Mouse (Mus musculus) cerebellum, postnatal 36 days (tissue): ENCODE results near the gene Ptprg.

Source experiments
- DNase-seq, 2 experiments: peaks; one replicate each; pipeline ENCODE4 v3.0.0; 2021 to 2022; ENCODE audit warnings: mixed read lengths in 2 of 2

Ptprg gene

DNA sequence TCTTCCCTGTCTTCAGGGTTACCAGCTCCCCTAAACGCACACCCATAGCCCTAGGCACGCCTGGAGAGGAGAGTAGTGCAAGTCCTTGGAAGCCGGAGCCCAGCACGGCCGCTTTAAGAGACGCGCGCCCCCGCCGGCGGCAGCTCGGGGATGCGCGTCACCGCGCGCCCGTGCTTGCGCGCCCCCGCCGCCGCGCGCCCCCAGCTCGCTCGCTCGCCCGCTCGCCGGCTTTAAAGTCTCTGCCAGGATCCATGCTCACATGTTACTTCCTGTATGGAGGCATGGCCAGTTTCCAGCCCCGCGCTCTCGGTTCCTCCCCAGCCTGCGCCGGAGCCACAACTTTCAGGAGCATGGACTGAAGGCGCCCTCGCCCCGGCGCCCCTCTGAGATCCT lies at the start of gene Ptprg:
Gene Ptprg (plus strand): TSS at position 260 of the 393 bp plus-strand sequence.
- DNase-seq, result peak; percentile 84 to 87

DNA sequence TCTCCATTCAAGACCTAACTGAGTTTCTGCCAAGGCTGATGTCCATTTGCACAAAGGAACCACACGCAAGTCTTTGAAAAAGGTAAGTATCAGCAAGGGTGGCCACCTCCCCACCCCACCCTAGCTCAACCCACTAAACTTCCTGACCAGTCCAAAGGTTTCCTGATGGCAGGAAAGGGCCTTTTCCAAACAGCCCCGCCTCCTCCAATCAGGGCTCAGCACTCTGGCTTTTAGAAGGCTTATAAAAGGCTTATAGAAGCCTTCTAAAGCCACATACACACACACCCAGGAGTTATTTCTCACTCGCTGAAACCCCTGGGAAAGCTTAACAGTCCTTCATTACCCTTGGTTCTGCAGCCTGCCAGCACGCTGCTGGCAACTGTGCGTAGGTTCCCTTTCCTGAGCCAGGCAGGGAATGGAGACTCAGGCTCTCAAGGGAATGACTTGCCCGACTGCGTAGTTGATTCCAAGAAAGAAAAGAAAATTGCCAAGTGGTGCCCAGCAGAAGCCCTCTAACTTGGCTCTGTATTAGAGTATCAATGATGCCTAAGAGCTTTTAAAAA lies 49.4 kb upstream of the Ptprg start:
- no peak for DNase-seq

DNA sequence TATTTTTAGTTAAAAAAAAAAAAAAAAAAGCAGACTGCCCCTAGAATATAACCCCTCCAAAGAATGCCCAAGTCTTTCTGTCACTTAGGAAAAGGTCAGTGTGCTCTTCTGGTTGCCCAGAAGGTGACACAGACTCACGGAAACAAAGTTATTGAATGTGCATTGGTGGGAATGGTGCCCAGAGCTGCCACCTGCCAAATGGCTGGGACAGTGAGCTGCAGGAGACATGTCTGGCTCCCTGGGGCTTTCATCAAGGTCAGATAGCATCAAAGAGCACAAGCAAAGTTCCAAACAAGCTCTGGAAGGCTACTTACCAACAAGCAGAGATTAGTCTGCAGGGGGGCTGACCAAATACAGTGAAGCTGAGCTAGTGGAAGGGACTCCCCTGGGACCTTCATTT lies 43.2 kb upstream of the Ptprg start:
- no peak for DNase-seq

DNA sequence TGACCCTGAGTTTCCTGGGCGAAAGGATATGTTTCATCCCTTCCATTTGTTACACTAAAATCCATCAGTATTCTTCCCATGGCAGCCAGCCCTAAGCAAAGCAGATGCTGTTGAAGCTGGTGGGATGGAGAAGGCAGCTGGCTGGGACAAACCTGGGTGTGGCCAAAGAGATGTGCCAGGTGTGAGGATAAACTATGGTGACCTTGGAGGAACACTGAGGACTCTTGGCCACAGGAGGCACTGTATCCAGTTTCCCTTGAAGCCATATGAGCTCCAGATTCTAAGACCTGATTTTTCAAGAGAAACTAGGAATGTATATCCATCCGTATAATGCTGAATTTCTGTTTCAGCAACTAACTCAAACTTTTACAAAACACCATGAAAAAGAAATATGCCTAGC lies 34.2 kb upstream of the Ptprg start:
- no peak for DNase-seq

DNA sequence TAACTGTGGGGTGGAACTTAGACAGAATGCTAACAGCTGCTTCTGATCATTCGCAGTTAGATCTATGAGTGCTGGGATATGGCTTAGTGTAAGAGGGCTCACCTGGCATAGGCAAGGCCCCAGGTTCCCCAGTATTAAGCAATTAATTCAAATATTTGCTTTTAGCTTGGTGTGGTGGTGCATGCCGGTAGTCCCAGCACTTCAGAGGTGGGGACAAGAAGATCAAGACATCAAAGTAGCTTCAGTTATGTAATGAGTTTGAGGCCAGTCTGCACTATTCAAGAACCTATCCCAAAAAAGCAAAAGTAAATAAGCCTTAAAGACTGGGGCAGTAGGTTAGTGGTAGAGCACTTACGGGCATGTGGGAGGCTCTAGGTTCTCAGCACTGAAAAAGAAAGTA lies 30.3 kb upstream of the Ptprg start:
- no peak for DNase-seq

DNA sequence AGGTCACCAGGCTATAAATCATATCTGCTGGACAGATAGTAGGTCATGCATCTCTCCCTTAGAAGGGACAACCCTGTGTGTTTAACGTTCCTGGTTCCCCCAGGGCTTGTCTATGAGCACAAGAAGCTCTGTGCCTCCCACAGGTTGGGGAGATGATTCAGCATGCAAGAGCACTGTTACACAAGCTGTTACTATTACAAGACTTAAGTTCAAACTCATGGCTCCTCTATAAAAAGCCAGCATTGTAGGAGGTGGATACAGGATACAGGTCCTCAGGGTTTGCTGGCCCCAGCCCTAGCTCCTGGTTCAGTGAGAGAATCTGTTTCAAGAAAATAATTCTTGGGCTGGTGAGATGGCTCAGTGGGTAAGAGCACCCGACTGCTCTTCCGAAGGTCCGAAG lies 23.7 kb upstream of the Ptprg start:
- no peak for DNase-seq

DNA sequence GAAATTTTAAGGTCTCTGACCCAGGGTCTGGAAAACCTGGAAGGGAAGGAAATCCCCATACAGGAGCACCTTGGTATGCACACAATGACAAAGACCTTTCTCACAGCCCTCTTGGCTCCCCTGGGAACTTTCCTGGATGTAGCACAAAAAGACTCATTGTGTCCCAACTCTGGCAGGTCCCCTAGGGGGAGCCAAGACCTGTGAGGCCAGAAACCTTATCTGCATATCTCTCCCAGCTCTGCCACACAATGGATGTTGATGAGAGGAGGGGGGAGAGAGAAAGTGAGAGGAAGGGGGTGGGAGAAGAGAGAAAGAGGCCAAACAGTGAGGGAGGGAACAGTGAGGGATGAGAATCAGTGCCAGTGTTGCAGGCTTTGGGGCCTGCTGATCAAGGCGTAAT lies 18.9 kb upstream of the Ptprg start:
- no peak for DNase-seq

DNA sequence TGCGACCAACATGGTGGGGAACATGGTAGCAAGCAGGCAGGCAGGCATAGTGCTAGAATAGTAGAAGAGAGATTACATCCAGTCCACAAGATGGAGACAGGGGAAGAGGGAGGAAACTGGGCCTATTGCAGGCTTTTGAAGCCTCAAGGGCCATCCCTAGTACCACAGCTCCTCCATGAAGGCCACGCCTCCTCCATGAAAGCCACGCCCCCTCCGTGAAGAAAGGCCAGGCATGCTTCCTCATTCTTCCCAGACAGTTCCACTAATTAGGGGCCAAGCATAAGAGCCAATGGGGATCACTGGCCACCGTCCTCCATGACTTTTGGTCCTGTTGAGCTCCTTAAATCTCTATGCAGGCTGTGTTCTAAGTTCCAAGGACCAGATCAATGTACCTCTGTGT lies 17.2 kb upstream of the Ptprg start:
- no peak for DNase-seq

DNA sequence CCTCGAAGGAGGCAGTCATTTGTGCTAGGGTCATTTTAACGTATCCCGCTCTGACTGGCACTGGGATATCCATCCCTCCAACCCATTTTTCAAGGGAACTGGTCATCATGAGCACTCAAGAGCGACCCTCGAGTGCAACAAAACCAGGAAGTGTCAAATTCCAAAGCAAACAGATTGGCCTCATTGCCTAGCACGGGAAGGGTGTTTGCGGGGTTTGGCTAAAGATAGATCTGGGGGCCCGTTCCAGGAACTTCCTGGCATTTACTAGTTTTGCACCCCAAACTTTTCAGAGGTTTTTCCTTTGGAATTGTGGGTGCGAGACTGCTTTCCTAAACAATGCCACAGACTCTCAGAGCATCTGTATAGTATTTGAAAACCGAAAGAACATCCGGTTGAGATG lies 1.4 kb upstream of the Ptprg start:
- no peak for DNase-seq

DNA sequence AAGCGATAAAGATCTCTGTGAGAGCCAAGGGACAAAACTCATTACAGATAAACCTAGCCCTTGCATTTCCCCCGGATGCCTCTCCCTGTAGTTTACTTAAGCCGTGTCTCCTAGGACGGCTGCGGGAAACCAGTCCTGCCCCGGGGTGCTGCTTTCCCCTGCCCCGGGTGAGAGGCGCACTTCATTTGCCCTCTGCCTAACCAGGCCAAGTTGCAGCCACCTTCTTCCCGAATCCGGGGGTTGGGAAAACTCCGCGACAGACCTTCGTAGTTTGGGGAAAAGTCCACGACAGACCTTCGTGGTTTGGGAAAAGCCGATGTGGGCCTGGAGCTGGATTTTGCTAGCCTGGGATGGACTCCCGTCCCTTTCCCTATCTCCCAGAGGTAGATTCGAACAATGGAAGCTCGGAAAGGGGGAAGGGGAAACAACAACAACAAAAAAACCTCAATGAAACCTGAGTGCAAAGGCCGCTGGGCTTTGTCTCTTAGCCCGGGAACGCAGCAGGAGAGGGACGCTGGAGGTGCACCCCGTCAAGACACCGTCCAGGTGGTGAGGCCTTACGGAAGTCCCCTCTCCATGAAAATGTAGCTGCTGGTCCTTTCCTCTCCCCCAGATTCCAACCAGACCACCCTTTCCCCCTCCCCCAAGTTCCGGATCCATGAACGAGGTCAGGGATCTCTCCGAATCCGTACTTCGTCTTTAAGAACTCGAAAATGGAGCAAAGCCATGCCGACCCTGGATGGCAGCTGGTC lies 635 bp upstream of the Ptprg start:
- peak; percentile 33 to 47 for DNase-seq

DNA sequence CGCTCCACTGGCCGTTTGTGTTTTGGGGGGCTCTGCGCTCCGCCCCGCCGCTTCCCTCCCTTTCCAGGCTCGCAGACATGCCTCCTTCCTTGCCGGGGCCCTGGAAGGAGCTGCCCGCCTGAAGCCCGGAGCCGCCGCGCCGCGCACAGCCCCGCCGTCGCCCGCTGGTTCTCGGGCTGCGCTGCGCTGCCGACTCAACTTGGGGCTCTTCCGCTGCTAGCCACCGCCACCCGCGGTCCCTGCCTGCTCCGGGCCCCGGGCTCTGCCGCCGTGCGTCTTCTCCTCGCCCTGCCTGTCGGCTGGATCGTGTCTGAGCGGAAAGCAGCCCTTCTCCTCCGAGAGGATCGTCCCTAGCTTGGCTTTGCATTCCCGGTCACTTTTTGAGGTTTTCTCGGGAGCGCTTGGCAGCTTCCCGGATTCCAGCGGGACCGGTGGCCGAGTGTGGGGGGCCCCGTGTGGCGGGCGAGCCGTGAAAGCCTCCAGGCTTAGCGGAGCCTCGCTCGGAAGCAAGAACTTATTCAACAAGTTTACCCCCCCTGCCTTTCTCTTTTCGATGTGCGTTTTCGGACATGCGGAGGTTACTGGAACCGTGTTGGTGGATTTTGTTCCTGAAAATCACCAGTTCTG lies 460 bp downstream of the Ptprg start:
- DNase-seq, result peak in 1 of 2 experiments; percentile 65

DNA sequence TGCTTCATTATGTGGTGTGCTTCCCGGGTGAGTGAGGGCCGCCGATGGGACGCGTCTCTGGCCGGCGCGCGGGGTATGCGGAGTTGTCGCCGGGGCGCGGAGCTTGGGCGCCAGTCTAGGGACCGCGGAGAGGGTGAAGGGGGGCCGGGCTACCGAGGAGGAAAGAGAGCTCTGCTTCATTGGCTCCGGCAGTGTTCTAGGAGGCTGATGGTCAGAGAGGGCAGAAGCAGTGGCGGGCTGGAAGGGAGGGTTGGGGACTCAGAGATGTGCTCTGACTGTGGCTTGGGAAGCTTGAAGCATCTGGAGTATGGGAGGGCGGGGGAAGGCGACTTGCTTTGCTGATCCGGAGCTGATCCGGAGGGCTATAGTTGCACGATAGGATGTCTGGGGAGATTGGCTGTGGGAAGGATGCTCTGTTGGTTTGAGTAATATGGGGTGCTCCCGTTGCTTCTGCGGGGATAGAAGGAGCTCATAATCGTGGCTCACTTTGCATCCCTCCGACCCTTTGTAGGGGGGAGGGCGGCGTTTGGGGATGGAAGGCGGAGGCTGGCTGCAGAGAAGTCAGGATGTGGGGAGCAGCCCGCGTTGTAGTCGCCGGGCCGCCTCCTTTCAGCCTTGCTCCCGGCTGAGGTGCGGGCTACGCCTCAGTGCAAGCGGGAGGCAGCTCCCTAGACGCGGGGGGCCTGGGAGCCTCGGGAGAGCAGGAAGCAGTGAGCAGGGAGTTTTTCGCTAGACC lies 1.1 kb downstream of the Ptprg start:
- DNase-seq, result peak; percentile 61 to 65

DNA sequence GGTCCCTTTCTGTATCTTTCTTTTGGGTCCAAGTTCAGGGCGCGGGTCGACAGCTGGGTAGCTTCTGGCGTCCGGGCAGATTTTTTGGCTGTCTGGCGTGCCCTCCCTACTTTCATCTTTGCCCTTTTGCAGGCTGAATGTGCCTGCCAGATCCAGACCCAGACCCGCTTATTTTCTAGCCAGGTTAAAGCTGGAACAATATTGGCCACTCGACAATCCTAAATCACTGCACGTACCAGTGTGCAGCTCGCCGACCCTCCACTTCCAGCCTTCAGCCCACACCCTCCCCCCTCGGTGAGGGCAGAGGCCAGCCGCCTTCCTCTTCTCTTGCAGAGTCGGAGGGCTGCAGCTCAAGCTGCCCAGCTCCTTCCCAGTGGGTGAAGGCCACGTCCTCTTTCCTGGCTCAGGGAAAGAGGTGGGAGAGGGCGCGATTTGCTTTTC lies 1.7 kb downstream of the Ptprg start:
- DNase-seq, result peak; percentile 38 to 48

DNA sequence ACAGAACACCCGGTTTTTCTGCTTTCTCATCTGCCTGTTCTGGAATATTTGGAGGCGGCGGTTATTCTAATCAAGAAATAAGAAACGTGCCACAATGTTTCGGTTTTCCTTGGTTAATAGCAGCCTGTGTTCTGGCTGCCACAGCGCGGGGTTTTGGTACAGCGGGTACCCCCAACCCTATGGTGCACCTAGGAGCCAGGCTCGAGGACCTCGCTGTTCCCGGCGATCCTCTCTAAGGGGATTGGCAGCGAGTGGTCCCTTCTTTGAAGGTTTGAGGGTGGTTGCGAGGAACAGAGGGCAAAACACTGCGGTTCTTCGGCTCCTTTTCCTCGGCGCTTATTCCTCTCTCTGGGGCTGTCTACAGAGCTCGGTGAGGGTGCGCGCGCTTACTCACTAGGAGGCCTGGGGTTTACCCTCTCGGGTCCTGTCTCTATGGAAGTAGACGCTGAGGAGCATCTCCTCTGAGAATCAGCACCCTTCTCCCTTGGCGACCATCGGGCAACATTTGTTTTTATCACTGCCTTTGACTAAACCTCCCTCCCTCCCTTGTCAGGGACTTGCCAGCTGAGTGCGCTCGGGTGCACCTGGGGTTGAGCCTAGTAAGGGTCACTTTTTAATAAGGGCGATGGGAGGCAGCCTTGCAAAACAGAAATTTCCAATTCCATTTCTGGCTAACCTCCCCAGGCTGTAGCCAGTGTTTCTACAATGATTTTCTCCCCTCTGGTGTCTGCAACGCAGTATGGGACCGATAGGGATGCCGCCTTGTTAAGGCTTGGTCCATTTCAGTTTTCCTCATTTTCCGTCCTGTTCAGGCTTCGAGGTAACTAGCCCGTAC lies 2.4 kb downstream of the Ptprg start:
- peak; percentile 26 to 52 for DNase-seq

DNA sequence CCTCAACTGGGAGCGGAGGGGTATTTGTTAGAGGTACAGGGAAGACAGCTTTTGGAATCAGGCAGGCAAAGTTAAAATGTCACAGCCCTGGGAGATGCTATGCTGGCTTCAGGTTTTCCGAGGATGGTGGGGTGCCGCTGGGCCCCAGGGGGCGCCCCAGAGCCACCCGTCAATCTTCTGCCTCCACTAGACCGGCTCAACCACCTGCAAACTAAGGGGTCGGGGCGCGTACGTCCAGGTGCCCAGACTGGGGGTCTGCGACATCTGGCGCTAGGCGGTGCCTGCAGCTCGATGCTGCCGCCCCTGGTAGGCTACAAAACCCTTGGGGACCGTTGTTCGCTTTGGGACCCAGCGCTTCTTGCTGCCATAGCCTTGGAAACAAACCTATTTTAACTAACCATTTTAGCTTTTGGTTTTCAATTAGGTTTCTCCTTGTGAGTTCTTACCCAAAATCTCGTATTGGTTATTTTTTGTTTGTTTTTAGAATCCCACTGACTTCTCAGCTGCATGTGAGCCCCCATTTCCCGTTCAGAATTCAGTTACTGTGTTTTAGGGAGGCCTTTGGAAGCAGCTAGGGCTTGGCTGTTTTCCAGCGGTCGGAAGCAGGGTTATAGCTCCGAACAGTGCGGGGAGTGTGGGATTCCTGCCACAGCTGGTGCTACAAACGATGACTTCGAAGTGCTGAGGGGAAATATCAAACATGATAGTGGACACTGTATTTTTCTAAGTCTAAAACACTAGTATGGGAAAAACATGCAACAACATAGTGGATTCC lies 3.2 kb downstream of the Ptprg start:
- peak; percentile 80 to 82 for DNase-seq

DNA sequence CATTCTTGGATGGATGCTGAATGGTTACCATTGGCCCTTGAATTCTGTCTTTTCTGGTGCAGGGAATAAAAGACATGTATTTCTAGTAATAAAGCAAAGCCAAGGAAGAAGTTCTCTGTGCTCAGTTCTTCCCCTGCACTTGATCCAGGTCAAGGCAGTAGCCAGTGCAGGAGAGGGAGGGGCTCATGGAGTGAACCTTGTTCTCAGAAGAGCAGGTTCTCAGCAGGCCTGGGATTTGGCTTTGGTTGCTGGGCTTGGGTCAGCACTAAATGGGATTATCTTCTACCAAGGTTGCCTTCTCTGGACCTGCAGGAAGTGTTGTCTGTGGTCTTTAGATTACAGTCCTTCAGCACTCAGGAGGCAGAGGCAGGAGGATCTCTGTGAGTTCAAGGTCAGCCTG lies 5.2 kb downstream of the Ptprg start:
- DNase-seq, result no peak

DNA sequence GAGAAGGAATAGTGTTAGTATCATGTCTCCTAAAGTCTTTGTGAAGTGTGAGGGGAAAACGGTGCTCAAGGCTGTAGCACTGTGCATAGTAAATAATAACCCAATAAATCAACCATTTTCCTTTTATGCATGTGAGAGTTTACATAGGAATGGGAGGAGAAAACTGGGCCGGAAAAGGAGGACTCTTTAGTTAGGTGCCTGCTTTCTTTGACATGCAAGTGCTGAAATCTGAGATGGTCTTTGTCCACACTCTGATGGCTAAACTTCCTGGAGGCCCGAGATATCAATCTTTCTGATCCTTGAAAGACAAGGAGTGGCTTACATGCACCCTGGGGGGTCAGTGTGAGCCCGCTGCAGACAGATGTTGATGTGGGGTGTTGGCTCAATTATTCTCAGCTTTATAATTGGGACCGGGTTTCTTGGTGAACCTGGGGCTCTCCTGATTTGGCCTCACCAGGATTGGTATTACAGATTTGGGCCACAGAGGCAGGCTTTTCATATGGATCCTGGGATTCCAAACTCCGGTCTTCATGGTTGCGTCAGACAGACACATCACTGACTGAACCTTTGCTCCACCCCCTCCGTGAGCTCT lies 7.4 kb downstream of the Ptprg start:
- DNase-seq, result no peak

DNA sequence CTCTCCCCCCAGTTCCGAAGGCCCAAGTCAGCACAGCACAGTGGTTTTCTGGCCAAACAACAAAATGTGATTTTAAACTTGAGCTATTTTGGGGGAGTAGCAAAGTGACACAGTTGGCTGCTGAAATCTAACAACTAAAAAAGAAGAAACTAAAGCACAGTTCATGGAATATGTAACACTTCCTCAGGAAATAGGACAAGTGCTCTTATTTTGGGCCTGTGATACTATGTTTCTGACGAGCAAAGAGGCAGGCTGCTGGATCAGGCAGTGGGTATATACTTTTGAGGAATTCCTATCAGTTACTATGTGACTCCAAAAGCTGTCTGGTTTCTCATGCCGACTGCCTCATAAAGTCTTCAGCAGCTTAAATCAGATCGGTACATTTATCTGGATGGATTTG lies 8.1 kb downstream of the Ptprg start:
- DNase-seq, result no peak

DNA sequence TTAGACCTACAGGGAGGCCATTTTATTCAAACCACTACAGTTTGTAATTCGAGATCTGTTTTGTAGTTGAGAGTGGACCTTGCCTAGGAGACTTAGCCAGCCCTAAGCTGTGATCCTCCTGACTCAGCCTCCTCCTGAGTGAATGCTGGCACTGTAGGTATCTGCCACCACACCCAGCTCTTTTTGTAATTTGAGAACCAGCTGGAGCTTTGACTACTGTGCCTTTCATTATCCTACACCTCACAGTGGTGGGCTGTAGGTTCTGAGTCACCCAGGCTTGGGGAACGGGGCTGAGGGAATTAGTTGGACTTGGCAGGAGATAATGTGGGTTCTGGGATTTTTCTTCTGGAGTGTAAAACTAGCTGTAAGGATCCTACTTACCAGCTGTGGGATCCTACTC lies 9.5 kb downstream of the Ptprg start:
- no peak for DNase-seq

DNA sequence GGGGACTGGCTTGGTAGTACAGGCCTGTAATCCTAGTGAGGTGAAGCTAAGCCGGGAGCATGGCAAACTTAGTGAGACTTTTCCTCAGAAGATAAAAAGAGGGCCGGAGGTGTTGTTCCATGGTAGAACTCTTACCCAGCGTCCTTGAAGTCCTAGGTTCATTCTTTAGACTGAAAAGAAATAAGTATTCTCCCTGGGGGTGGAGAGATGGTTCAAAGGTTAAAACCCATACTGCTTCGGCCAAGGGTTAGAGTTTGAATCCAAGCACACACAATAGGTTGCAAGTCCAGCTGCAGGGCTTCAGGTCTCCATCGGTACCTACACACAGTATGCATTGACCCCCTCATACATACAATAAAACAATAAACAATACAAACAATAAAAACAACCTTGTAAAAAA lies 10.3 kb downstream of the Ptprg start:
- DNase-seq, result no peak

DNA sequence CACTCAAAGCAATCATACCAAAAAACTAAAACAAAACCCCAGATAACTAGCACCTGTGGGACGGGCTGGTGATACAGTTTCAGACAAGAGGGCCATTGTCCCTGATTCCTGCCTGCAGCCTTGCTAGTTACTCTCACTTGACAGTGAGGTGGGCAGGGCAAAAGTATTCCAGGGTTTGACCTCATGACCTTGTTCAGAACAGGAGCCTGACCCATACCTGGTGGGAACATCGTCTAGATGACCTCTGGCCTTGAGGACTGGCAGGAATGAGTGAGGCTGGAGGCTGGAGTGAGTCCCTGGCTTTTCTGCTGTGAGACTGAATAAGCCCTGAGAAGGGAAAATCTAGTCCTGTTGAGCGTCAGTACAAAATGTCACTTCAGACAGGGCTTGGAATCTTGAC lies 11.1 kb downstream of the Ptprg start:
- no peak for DNase-seq

DNA sequence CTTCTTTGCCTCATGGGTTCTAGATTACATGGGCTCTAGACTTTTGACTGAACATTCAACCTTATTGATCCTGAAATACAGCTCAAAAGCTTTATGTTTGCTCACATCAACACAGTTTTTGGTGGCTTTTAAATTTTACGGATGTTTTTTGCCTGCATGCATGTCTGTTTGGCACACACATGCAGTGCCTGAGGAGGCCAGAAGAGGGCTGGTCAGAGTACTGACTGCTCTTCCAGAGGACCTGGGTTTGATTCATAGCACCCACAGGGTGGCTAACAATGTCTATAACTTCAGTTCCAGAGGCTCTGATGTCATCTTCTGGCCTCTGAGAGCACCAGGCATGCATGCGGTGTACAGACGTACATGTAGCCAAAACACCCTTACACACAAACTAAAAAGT lies 12.0 kb downstream of the Ptprg start:
- DNase-seq, result no peak
